Mouse (Mus musculus) subcutaneous adipose tissue, adult 2 months (tissue): ENCODE data around the gene Ift88. TPM values are rescaled to one million over a fixed set of nuclear protein-coding genes. Genes with fewer than 3 reads are reported as not detected.

Experiments used
- polyA plus RNA-seq: library from polyadenylated mRNA; depleted of rRNA; stranded (reverse); fragments of >200 nt; gene quantifications from 2 replicates; pipeline ENCODE4 v1.2.3, GENCODE M21; 2012; ENCODE audit warnings: low replicate concordance; rRNA removed

Ift88 gene
- polyA plus RNA-seq: 3.8 and 11.8 TPM in 2 replicates

DNA sequence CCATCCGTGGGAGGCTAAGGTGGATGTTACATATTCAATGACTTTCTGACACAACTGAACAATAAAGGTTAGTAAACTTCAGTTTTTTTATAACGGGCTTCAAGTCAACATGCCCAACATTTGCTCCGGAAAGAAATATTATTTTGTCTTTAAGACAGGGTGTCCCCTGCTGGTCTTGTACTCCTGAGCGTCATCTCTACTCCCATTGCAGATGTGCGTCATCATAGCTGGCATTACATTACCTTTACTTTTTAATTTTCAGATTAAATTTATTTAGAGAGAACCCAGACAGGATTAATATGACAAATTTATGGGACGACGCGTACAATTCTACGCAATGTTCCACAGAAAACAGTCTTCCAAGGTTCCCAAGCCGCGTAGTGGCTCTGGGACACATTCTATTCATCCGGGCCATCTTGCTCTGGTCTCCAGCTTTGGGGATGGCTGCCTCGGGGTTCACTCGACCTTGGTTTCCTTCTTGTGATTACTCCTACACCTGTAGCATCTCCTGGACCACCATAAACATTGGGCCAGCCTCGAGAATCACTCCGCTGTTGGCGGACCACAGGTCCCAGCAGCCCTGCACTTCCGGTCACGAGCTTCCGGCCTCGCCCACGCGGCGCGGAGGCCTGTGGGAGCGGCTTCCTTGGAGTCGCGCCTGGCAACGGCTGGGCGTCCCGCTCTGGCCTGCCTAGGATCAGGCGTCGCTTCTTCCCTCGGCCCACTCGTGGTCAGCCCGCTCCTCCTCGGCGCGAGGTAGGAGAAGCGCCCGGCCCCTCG lies at the start of gene Ift88:
Ift88 (plus strand) TSS at position 631 of the 780 bp plus-strand sequence.

DNA sequence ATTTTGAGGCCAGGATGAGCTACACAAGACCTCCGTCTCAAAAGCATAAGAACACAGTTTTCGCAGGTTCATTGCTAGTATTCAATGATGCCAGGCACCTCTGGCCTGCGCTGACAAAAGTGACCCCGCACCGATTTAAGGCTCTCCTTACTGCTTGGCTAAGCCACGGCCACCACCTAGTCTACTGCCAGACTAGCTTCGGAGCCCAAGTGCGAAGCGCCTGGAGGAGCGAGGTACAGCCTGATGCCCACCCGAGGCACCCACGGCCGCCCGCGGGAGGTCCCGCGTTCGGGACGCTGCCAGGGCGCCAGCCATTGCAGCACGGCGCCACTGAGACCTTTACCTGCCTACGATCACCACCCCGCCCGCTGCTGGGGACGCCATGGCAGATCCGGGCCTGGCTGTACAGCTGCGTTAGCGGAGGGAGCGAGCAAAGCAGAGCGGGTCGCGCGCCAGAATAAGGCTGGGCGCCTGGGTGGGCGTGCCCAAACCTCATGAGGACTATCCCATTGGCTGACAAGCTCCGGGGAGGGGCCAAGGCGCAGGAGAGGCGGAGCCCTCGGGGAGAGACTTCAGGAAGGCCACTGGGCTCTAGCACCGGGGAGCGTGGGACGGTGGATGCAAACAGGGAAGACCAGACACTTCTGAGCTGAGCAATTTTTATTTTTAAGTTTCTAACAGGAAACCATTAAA lies 25.7 kb upstream of the Ift88 start, which contains the start of gene Cryl1:
Cryl1 (minus strand) TSS at position 465 of the 693 bp plus-strand sequence.

DNA sequence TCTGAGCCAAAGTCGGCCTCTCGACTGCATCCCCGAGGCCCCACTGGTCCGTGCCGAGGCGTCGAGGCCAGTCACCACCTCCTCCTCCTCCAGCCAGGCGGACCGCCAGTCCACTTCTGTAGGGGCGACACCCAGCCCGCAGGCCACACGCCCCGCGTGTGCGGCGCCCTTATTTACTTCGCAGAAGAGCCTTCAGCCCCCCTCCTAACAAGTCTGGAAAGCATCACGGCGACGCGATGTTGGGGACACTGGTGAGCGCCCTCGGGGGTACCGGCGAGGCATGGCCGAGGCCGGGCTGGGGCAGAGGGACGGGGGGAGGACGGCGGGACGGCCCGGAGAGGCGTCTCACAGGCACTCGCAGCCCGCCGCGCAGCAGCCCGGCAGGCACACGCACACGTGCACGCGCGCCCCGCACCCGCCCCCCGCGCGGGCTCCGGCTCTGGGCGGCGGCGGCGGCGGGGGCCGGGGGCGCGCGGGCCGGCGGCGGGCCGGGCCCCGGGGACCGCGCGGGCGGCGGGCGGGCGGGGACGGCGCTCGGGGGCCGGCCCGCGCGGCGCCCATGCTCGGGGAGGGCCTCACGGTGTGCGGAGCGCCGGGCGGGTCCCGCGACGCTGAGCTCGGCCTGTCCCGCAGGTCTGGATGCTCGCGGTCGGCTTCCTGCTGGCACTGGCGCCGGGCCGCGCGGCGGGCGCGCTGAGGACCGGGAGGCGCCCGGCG lies 101.0 kb downstream of the Ift88 start, which contains the start of gene Il17d:
Il17d (plus strand) TSS at position 107 of the 717 bp plus-strand sequence.

Other genes starting within 250 kb of the Ift88 start
- 33.2 and 40.9 TPM in 2 replicates for gene Cryl1, start 25.5 kb upstream of the Ift88 start, polyA plus RNA-seq
- gene Il17d, start 100.7 kb downstream of the Ift88 start, polyA plus RNA-seq: 16.6 and 29.9 TPM in 2 replicates
- gene Eef1akmt1, start 147.6 kb downstream of the Ift88 start, polyA plus RNA-seq: 29.9 and 30.2 TPM in 2 replicates
- gene Xpo4, start 241.4 kb downstream of the Ift88 start, polyA plus RNA-seq: 3.5 and 6.0 TPM in 2 replicates